Mouse (Mus musculus) heart, postnatal 10 days (tissue): ENCODE measurements around the gene Tjp2. TPM values are rescaled to one million over a fixed set of nuclear protein-coding genes. Genes with fewer than 3 reads are reported as not detected.
"Not testable (repeated sequence)": the region's sequence is repeated elsewhere in the genome, so short reads cannot be mapped to it uniquely, and the experiment has no call there.

ENCODE experiments used
- DNase-seq, 2 experiments: peaks; one replicate each; pipeline ENCODE4 v3.0.0; 2021
- intact Hi-C: fragments of 180-260 bp; cut with DNase I; formaldehyde crosslinking; loops from one replicate; pipeline ENCODE4 v1.15.1; 2025
- total RNA-seq, 2 experiments: library from RNA; stranded (reverse); gene quantifications; 2 replicates each; pipeline ENCODE4 v1.2.3; 2021

The Tjp2 gene
- 10 to 100 TPM; 28.3 to 33.3 TPM for total RNA-seq

DNA sequence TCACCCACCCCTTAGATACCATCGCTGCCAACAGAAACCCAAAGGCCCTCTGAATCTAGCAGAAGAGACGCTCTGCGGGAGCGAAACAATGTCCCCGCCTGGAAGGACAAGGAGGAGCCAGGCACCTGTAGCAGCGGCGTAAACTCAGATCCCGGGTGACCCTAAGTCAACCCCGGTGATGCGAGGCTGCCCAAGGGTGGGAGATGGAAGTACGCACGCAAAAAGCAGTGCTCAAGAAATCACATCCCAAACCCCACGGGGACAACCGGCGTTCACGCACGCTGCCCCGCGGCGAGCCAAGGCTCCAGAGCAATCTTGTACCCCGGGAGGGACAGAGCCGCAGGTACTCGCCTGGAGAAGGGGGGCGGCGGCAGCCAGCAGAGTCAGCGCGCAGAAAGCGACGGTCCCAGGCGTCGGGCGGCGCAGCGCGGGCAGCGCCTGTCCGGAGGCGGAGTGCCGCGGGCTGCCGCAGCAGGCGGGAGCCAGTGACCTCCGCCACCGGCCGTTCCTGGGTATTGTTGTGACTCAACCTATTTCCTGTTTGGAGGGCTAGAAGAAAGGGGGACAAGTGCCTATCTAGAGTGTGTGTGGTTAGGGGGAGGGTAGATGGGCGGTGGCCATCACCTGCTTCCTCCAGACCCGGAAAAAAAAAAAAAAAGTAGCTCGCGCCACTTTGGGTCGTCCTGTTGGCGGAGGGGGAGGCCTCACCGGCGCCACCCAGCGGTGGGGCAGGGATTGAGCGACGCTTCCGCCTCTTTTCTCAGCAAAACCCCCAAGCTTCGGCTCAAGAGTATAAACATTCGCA is at the start of gene Tjp2:
TSS of gene Tjp2 (minus strand) at position 531 of the 805 bp plus-strand sequence.
- peak; percentile 70 to 77 for DNase-seq
- intact Hi-C loops, result loop anchor here (2.0 to 5.0 kb wide), 3 partner anchors 28 to 57 kb away; no protein-coding TSS in a partner anchor

DNA sequence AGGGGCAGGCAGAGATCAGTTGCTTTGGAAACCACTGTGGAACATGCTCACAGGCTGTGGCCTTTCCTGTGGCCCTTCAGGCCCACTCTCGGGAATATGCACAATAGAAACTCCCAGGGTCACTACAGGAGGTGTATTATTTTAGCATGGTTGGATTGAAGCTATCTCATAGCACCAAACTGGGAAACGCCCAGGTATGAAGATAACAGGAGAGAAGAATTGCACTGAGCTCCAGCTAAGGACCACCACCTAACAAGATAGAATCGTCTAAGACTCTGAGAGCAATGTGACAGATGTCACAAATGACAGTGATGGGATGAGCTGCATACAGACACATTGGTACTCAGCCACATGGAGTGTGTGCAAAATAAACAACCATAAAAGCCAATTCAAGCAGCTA is 49.5 kb upstream of the Tjp2 start:
- DNase-seq, result no peak
- intact Hi-C loops, result loop anchor here (5.0 kb wide), 1 partner anchor 312 kb away; no protein-coding TSS in a partner anchor

DNA sequence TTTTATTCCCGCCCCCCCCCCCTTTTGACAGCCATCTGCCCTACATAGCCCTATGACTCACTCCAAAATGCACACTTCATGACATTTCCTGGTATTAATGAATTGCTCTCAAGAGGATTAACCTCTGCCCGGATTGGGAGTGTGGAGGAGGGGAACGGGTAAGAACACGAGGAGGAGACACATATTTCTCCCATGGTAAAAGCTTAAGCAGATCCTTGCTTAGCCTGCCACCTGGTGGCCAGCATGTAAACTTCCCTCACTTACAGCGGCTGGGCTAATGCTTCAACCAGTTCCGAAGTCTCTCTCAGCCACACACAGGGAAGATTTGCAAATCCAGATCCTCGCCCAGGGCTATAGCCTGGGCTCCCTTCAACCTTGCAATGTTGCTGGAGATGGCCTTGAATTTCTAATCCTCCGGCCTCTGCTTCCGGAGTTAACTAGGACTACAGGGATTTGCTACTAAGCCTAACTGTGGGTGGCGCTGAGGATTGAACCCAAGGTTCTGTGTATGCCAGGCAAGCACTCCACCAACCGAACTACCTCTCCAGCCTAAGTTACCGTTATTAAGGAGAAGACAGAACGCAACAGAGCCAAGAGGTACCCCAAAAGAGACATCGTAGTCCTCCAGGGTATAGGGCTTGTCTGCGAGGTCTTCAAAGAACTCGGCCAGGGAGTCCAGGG is 47.1 kb upstream of the Tjp2 start:
- intact Hi-C loops, result loop anchor here (2.0 to 5.0 kb wide), 2 partner anchors 310 to 411 kb away; no protein-coding TSS in a partner anchor

DNA sequence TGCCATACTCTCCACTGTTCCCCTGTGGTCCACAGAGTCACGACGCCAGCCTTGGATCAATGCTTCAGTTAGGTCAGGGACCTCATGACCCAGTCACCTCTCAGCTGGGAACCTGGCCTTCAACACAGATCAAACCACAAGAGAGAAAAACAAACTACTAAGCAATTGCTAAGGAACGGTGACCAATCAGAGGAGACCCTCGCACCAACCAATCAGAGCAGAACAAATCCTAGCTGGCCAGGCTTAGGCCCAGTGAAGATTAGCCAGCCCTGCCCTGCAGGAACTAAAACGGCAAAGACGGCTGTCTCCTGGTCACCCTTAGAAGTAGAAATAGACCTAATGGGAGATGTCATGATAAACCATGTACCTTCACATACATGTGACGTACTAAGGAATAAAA is 46.5 kb upstream of the Tjp2 start:
- peak; percentile 37 to 60 for DNase-seq
- intact Hi-C loops, result loop anchor here (2.0 to 5.0 kb wide), 2 partner anchors 309 to 411 kb away; no protein-coding TSS in a partner anchor

More for the DNA sequence above, 47.1 kb upstream of the Tjp2 start:
- DNase-seq, result peak; percentile 87 to 90

DNA sequence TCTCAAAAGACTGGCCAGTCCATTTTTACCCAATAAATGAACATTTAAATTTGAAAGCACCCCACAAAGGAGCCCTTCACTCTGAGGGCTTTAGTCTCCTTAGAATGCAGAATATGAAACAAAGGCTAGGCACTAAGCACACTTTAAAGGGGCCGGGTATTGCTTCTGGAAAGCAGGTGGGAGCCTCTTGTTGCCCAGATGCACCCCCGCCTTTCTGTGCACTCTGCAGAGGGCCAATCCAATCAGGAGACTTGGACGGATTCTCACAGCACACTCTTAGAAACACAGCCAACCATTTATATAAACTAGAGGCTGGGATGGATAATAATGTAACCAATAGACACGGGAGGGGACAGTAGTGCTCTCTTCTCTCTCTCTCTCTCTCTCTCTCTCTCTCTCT is 43.7 kb upstream of the Tjp2 start:
- intact Hi-C loops, result no loop called here
- DNase-seq, result no peak

DNA sequence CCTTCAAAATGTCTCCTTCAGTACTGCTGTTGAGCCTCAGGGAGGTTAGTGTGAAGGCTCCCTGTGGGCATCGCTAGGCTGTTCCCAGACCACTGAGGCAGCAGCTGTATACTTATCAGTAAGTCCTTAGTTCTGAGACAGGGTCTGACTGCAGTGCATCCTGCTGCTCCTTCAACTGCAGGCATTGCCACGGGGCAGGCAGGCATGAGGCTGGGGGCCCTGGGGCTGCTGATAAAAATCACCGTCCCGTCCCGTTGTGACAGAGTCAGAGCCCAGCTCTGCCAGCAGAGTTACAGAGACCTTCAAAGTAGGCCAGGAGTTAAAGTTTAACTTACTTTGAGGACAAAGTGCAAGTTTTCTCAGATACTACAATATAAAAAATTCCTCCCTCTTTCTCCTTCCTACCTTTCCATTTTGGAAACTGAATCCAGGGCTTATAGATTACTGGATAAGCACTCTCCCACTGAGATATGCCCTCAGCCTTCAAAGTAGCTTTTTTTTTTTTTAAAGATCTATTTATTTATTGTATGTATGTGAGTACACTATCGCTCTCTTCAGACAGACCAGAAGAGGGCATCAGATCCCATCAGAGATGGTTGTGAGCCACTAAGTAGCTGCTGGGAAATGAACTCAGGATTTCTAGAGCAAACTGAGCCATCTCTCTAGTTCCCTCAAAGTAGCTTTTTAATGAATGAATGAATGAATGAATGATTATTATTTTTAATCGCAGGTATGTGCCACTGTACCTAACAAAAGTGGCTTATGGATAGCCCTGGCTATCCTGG is 41.4 kb upstream of the Tjp2 start:
- no peak for DNase-seq
- intact Hi-C loops, result no loop called here

DNA sequence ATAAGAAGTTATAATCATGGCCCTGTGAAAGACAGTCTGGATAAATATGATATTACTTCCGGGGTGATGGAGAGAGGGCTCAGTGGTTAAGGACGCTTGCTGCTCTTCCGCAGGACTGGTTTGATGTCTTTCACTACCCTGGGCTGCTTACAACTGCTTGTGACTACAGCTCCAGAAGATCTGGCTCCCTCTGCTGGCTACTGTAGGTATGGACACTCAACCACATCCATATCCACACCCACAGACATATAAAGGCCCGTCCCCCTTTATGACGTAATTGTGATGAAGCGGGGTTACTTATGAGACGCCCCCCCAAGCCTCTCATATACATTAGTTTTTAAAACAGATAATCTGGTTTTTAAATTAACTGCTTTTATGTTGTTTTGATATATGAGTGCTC is 40.2 kb upstream of the Tjp2 start:
- peak; percentile 85 to 92 for DNase-seq
- intact Hi-C loops, result loop anchor here (2.0 kb wide), 3 partner anchors 40 to 112 kb away; partner anchors contain the start of gene Tjp2

DNA sequence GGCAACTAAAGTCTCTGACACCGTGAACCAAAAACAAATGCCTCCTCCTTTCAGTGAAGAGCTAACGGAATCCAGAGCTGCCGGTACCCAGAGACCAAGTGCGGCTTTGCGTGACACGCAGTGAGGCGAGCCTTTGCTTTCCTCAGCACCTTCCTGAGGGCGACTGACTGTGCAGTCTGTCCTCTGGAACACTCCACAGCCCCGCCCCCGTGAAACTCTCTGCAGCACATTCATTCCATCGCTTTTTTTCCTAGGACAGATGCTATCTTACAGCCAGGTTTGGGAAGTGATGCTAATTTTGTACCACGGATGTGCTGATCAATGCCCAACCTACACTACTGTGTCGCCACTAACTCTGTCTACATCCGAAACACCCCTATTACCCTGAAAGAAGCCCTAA is 37.9 kb upstream of the Tjp2 start:
- no peak for DNase-seq
- intact Hi-C loops, result no loop called here

DNA sequence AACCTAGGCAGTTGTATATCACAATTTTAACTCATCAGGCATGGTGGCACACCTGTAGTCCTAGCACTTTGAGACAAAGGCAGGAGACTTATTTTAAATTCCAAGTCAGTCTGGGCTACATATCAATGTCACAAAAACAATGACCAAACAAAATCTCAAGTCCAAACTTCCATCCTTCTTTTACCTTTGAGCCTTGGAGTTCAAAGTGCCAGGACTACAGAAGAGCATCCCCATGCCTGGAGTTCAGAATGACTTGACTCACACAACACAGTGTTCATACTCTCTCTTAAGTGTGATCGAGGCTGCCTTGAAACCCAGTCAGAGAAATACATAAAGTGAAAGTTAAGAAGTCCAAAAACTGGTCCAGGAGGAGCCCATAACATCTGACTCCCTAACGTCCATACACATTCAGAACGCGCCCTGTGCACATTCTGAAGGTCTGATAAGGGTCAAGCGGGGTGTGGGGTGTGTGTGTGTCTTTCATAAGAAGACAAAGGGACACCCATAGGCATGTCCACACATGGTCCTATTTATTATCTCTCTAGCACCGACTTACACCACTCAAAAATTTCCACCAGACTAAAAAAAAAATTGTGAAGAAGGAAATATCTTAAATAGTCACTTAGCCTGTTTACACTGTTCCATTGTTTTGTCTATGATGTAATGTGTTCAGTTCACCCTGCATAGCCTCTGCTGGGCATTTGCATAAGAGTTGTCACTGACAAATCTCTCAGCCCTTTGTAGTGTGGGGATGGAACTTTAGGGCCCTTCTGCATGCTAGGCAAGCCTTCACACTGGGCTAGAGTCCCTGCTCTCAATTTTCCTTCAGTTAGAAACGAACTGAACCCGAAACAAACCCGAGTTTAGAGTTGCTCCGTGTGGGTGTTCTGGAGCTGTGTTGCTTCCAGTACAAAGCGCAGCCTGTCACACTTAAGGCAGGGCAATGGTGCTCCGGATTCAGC is 34.8 kb upstream of the Tjp2 start:
- no peak for DNase-seq
- intact Hi-C loops, result no loop called here

DNA sequence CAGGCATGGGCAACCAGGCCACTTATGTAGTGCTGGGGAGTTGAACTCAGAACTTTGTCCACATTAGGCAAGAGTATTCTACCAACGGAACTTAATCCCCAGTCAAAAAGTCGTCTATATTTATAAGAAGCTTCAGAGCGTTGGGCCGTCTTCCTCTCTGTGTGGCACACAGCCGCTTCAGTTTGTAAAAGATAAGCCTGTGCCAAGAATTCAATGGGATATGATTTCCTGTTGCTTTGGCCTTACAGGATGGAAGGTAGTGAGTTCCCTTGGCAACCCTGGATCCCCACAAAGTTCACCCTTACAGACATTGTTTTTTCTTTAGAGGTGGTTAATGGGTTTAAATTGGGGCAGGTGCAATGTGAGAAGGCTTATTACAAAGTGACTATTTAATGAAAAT is 33.5 kb upstream of the Tjp2 start:
- peak; percentile 37 to 43 for DNase-seq
- intact Hi-C loops, result no loop called here

DNA sequence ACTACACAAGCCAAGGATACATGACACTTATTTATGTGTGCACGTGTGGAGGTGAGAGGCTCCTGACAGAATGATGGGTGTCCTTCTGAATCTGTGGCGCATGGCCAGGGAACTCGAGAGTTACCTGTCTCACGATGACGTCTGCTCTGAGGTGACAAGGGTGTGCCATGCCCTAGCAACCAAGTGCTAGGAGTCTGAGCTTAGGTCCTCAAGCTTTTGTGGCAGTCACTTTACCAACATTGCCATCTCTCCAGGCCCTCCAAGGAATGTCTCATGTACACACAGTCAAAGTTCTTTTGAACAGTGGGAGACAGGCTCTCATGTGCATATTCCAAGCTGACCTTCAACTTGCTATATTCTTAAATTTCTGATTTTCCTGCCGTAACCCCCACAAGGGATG is 33.1 kb upstream of the Tjp2 start:
- intact Hi-C loops, result no loop called here
- DNase-seq, result no peak

DNA sequence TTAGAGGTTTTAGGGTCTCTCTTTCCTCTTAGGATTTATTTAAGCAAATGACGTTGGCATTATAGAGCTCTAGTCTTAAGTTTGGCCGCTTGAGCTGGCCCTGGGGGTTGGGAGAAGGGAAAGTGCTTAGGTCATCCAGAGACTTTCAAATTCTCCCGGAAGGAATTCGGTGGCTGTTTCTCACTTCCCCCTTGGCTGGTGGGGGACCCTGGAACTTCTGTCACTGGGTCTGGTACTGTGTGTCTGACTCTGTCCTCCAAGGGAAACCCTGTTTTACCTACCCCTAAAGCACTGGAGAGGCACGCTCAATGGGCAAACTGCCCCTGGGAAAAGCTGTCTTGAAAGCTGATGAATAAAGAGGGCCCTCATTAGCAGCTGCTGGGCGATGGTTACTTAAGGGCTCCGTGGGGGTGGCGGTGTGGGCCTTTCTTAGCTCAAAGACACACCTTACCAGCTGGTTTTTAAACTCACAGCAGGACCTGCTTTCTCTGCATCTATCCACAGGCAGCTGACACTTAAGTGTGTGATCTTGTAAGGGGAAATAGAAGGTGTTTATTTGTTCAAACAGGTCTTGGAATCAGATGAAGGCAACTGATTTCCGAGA is 28.9 kb upstream of the Tjp2 start:
- intact Hi-C loops, result loop anchor here (2.0 kb wide), 1 partner anchor 29 kb away; the partner anchor contains the start of gene Tjp2
- no peak for DNase-seq

DNA sequence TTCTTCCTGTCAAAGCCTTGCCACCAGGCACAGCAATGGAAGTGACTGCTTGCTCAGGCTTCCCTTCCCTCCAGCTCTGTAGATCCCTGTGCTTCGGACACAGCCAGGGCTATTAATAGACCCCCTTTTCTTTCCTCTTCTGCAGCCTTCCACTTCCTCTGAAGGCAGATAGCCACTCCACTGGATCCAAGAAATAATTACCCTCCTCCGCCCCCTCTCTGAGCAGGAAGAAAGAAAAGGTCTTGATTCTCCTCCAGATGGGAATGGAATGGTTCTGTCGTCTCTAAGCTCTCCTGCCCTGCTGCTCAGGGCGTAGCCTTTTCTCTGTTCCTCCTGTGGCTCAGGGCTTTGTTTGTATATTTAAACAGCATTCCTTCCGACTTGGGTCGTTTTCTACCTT is 27.0 kb upstream of the Tjp2 start:
- intact Hi-C loops, result loop anchor here (2.0 kb wide), 1 partner anchor 27 kb away; the partner anchor contains the start of gene Tjp2
- DNase-seq, result peak; percentile 64 to 66

DNA sequence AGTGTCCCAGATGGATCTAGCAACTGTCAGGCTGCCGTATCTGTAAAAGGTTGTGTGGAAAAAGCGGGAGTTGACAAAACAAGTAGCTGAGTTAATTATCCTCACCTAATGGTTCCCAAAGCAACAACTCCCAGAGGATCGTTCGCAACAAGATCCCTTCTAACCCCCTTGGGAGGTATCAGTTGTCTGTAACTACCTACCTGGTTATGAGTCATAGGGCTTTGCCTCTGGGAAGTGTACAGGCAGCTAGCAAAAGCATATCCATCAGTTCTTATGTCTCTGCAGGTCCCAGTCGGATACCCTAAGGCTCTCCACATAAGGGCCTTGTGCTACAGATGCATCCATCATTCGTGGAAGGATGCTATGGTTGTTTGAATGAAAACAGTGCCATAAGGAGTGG is 18.5 kb upstream of the Tjp2 start:
- intact Hi-C loops, result no loop called here
- no peak for DNase-seq

DNA sequence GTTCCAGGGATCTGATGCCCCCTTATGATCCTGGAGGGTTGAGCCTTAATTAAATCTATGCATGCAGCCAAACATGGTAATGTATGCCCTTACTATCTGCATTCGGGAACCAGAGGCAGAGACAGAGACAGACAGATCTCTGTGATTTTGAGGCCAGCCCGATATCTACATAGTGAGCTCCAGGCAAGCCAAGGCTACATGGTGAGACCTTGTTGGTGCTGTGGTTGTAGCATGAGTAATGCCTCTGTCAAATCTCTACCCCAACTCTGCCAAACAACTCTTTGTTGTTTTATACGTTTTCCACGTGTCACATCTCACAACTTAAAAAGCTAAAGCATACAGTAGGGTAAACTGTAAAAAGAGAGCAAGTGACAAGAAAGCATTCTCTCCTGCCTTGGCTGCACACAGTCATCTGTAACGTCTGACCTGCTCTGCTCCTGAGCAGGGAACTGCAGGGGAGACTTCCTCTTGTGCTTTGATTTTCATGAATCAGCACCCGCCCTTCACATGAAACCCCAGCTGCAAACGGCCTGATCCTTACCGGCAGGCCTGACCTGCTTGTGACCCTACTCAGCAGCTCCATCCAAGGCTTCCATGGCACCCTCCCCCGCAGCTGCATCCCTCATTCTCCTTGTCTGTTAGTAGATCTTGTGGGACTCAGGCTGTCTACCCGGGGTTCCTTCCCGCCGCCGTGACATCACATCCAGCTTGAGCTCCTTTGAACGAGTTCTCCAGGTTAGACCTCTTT is 17.1 kb upstream of the Tjp2 start:
- intact Hi-C loops, result no loop called here
- DNase-seq, result no peak

DNA sequence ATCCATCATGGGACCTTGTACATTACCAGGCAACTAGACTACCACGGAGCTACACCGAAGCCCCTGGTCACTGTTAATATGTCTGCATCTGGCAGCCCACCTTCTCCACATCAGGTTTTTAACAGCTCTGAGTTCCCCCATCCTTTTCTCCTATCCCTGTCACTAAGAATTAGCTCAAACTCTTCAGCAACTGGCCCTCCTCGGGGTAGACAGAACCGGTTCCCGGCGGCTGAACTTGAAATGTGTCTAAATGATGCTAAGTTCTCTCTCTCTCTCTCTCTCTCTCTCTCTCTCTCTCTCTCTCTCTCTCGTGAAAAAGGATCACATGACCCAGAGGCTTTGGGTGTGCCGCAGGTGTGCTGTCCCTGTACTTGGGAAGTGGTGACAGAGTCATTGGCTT is 16.4 kb upstream of the Tjp2 start:
- intact Hi-C loops, result no loop called here
- DNase-seq, result no peak

DNA sequence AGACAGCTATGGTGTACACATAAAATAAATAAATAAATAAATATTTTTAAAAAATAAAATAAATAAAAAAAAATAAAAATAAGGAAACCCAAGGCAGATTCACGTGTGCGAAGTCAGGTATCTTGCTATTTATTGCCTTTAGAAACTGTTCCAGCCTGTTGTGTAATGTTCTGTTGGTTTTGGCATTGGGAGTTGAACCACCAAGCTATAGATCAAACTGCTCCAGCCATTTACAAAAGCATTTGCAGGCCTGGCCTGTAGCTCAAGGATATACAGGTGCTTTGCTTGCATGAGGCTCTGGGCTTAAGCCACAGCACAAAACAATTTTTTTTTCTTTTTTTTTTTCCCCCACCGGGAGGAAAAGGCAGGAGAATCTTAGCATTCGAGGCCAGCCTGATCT is 13.2 kb upstream of the Tjp2 start:
- DNase-seq, result no peak
- intact Hi-C loops, result no loop called here

DNA sequence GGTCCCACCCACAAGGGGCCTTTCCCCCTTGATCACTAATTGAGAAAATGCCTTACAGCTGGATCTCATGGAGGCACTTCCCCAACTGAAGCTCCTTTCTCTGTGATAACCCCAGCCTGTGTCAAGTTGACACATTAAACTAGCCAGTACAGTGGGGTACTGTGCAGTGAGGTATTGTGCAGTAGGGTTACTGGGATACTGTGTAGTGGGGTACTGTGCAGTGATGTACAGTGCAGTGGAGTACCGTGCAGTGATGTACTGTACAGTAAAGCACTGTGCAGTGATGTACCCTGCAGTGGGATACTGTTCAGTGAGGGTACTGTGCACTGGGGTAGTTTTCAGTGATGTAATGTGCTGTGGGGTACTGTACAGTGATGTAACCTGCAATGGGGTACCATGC is 7.5 kb upstream of the Tjp2 start:
- DNase-seq, intact Hi-C loops: not testable (repeated sequence)

DNA sequence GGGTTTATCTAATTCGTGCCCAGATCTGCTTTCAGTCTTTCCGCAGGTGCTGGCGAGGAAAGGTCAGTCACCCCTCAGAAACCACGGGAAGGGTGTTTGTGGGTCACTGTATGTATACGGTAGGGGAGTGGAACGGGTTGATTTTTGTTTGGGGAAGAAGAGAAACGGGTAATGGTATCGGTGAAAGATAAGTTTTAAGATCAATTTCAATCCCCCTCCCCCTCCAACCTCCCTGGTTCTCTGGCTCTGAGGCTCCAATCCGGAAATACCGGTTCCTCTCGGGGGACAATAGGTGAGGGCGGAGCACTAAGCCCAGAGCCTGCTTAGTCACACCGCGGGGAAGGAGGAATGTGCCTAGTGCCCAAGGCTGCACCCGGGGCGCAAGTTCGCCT is 471 bp upstream of the Tjp2 start:
- intact Hi-C loops, result loop anchor here (2.0 kb wide), 2 partner anchors 28 to 40 kb away; no protein-coding TSS in a partner anchor
- DNase-seq, result peak; percentile 55 to 64
